Mouse (Mus musculus) bone marrow macrophage, adult 2 months (primary cell): ENCODE data around the gene Ccdc6. TPM values are rescaled to one million over a fixed set of nuclear protein-coding genes. Genes with fewer than 3 reads are reported as not detected.
A peak's percentile ranks its signal among the peaks of the same experiment; 100 is the strongest.

Experiments
- H3K27ac ChIP-seq: 2 replicates; pipeline ENCODE4 v1.5.1; 2012; ENCODE audit warnings: low read depth, low read length; ENCODE audit not compliant: insufficient read depth
- H3K4me1 ChIP-seq: 2 replicates; pipeline ENCODE4 v1.6.1; 2012; ENCODE audit warnings: low read length; ENCODE audit not compliant: control insufficient read depth, insufficient read depth
- H3K4me3 ChIP-seq: 2 replicates; pipeline ENCODE4 v1.5.1; 2012; ENCODE audit warnings: mild to moderate bottlenecking, low read length, moderate library complexity; ENCODE audit not compliant: insufficient read depth
- CTCF ChIP-seq: IDR thresholded peaks from 2 replicates; pipeline ENCODE4 v1.5.1; 2012; ENCODE audit warnings: low read depth, mild to moderate bottlenecking, low read length, moderate library complexity
- POLR2A ChIP-seq: IDR thresholded peaks from 2 replicates; pipeline ENCODE4 v1.6.1; 2012; ENCODE audit warnings: mild to moderate bottlenecking, low read depth, low read length, borderline replicate concordance
- polyA plus RNA-seq: library from polyadenylated mRNA; stranded (reverse); fragments of >200 nt; gene quantifications from 2 replicates; pipeline ENCODE4 v1.2.4, GENCODE M21; 2012; ENCODE audit not compliant: missing spikeins, insufficient read depth, insufficient read length

The Ccdc6 gene
- polyA plus RNA-seq, 1 experiment, result 33.8 TPM

DNA sequence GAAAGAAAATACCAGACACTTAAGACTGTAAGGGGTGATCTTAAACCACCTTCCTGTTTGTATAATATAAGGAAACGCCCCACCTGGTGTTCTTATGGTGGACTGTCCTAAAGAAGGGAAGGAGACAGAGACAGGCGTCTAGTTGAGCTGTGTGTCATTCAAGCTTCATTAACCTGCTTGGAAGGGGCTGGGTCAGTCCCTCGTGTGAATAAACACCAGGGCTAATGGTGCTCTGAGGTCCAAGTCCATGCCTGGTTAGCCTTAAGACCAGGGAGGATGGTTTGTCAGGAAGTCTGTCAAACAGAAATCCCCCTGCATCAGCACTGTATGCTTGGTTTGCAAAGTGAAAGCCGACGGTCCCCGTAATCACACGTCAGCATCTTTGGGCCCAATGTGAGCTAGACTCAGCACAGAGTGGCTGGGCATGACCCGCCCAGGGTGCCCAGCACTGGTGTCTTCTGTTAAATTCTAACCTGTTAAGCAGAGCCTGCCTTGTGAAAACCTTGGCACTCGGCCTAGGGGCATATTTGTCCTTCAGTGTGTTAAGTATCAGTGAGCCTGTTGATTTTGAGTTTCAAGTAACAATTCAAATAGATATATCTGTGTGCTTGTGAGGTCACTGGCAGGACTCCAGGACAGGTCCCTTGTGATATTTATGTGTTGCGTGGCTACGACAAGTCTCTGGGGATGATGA is 84.5 kb downstream of the Ccdc6 start:
- Histone ChIP-seq H3K4me3 (no peak overlapping the region), H3K27ac (no peak overlapping the region), H3K4me1 (peaks cover 5% of the 10 kb centered on the region; the same call in 1 of the 2 replicates)
- TF ChIP-seq CTCF, result no peak
- TF ChIP-seq POLR2A, result no peak

DNA sequence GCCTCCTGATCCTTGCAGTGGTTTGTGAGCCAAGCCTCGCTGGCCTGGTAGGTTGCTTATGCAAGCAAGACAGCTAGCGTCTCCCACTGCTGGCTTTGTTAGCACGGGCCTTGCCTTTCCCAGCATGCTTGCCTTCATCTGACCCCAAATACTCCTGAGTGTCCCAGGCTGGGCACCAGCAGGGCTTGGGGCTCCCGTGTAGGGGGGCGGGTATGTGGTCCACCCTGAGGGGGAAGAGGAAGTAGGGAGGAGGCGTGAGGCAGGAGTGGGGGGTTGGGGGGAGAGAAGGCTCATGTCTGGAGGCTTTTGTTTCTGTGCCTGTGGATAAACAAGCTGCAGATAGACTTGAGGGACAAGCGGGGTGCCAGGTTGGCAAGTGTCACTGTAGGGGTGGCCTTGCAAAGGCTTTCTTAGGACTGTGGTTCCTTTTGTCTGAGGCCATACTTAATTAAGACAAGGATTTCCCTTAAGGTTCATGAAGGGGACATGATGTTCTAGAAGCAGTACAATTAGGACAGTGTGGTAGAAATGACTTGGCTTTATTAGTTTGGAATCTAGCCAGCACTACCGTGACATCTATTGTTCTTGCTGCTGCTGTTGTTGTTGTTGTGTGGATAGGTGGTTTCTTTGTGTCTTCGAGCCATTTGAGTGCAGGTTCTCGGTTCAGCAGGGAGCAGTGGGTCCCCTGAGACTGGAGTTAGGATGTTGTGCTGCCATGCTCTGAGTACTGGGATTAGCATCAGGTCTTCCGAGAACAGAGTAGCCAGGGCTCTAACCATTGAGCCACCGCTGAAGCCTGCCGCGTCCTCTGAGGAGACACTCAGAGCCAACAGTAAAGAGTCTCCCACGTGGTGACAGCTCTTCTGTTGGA is 86.5 kb downstream of the Ccdc6 start:
- TF ChIP-seq CTCF (no peak), POLR2A (no peak)
- Histone ChIP-seq H3K27ac (no peak overlapping the region), H3K4me3 (no peak overlapping the region), H3K4me1 (peaks cover 5% of the 10 kb centered on the region; the same call in 1 of the 2 replicates)

DNA sequence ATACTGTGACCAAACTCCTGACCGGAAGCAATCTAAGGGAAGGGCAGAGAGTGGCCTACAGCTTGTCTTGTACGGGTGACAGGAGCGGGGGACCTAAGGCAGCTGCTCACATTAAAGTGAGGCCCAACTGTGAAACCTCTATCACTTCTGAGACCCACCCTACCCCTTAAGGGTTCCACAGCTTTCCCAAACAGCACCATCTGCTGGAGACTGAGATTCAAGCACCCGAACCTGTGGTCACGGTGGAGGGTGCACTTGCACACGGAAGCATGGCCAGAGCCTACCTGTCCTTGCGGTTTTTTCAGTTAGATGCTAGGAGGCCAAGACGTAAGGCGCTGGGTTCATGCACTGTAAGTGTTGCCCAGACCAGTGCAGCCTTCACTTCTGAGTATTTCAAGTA is 89.2 kb downstream of the Ccdc6 start:
- H3K4me1 ChIP-seq, result peaks cover 5% of the 10 kb centered on the region; the same call in 1 of the 2 replicates

GRCm38 (mm10) chr10:70186586-70186985 is 89.7 kb downstream of the Ccdc6 start:
- Histone ChIP-seq H3K4me1 (peaks cover 5% of the 10 kb centered on the region; the same call in 1 of the 2 replicates), H3K27ac (no peak overlapping the region), H3K4me3 (no peak overlapping the region)
- no peak for TF ChIP-seq CTCF
- no peak for TF ChIP-seq POLR2A

More for the DNA sequence above, 89.2 kb downstream of the Ccdc6 start:
- H3K4me3 ChIP-seq, result no peak overlapping the region
- TF ChIP-seq POLR2A (no peak), CTCF (peak; percentile 47)
- no peak overlapping the region for H3K27ac ChIP-seq

GRCm38 (mm10) chr10:70189864-70190263 is 92.9 kb downstream of the Ccdc6 start:
- Histone ChIP-seq H3K27ac (no peak overlapping the region), H3K4me3 (no peak overlapping the region), H3K4me1 (peaks cover 11% of the 10 kb centered on the region)
- TF ChIP-seq CTCF, result no peak

DNA sequence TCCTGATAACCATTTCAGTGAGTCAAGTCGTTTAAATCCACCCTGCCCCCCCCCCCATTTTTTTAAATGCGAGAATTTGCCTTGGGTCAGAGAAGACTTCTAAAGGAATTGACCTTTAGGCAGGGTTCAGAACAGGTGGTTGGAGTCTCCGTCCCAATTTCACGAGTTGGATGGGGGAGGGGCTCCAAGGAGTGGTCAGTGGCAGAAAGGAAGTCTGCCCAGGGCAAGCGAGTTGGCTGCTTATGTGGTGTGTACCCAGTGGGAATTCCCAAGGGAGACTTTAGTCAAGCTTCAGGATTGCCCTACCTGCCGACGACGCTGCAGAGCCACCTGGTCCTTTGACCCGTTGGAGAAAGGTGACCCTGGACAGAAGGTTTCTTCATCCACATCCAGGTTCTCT is 97.4 kb downstream of the Ccdc6 start:
- Histone ChIP-seq H3K27ac (peak overlapping the region; percentile 99), H3K4me3 (no peak overlapping the region), H3K4me1 (peaks cover 44% of the 10 kb centered on the region)
- TF ChIP-seq CTCF (no peak), POLR2A (no peak)

DNA sequence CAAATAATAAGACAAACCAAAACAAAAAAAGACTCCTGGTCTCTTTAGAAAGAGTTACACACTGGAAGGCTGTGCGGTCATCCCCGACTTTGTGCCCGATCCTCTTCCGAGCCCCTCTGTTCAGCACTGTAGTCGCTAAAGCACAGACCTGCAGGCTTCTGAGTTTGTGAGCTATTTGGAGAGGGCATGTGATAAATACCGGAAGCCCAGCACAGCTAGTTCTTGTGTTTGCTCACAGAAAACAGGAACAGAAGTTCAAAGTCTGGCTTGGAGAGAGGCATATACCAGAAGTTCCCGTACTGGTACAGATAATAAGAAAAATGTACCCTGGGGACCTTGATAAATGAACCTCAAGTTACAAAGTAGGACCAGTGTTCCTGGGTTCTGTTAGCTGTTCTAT is 98.4 kb downstream of the Ccdc6 start:
- TF ChIP-seq CTCF (no peak), POLR2A (peak; percentile 90)
- Histone ChIP-seq H3K4me1 (peaks cover 50% of the 10 kb centered on the region), H3K27ac (peak overlapping the region; percentile 99), H3K4me3 (peak overlapping the region; percentile 41)

DNA sequence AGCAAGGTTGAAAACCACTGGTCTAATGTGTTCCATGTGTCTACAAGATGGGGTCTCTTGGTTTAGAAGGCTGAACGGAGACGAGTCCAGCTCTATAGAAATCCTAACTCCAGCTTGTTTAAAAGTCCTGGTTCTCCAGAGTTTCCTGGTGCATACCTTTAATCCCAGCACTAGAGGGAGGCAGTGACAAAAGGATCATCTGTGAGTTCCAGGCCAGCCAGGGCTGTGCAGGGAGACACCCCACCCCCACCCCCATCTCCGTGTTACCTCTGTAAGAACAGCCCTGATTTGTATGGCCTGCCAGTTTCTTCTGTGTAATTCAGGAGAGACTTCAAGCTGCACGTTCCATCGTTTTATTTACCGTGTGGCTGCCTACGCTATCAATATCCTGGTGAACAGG is 98.9 kb downstream of the Ccdc6 start:
- H3K27ac ChIP-seq, result peak overlapping the region; percentile 99
- TF ChIP-seq POLR2A (no peak), CTCF (no peak)
- H3K4me1 ChIP-seq, result peaks cover 55% of the 10 kb centered on the region
- 0 out of 2 replicates have a peak overlapping the region, but pooled peaks have one; percentile 12 for H3K4me3 ChIP-seq

DNA sequence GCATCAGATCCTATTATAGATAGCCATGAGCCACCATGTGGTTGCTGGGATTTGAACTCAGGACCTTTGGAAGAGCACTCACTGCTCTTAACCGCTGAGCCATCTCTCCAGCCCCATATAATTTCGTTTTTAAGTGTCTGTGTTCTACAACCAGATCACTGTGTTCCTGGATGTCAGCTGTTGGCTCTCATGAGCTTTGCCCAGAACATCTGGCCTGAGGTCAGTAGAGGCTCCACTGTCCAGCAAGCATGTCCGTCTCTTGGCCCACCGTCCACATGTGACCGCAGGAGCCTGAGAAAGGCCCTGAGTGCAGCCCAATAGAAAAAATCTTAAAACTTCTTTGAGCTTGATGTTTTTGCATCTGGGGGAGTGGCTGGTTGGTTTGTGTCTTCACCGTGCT is 99.7 kb downstream of the Ccdc6 start:
- peaks cover 60% of the 10 kb centered on the region for H3K4me1 ChIP-seq
- peak overlapping the region; percentile 90 for H3K27ac ChIP-seq
- no peak for TF ChIP-seq POLR2A
- TF ChIP-seq CTCF, result no peak
- H3K4me3 ChIP-seq, result no peak overlapping the region

- no peak for TF ChIP-seq CTCF
- TF ChIP-seq POLR2A, result no peak
- peaks cover 62% of the 10 kb centered on the region for H3K4me1 ChIP-seq
- peak overlapping the region; percentile 90 for H3K27ac ChIP-seq
- no peak overlapping the region for H3K4me3 ChIP-seq
Observed at GRCm38 (mm10) chr10:70197601-70198000, 100.7 kb downstream of the Ccdc6 start.
